Mouse (Mus musculus): ENCODE results near the gene Popdc2. TPM values are rescaled to one million over a fixed set of nuclear protein-coding genes. Genes with fewer than 3 reads are reported as not detected.
A peak's percentile ranks its signal among the peaks of the same experiment; 100 is the strongest.
"Not testable (repeated sequence)": the region's sequence is repeated elsewhere in the genome, so short reads cannot be mapped to it uniquely, and the experiment has no call there.

The Popdc2 gene
- total RNA-seq (2022), result under 1 TPM; 0.35 to 0.89 (median 0.52) TPM

GRCm38 (mm10) chr16:38361933-38362332 is at the start of gene Popdc2:
Gene Popdc2 (plus strand): TSS chr16:38362209.
- no peak for DNase-seq (ENCODE audit: low spot score in 2 of 2)

GRCm38 (mm10) chr16:38318492-38318891 is 43.5 kb upstream of the Popdc2 start:
- DNase-seq (ENCODE audit: low spot score in 2 of 2), result no peak

- DNase-seq (ENCODE audit: low spot score in 2 of 2), result no peak
Measured at GRCm38 (mm10) chr16:38319087-38319486, 42.9 kb upstream of the Popdc2 start.

GRCm38 (mm10) chr16:38321452-38321935 is 40.5 kb upstream of the Popdc2 start:
- peak; percentile 18 to 48 for DNase-seq (ENCODE audit: low spot score in 2 of 2)

GRCm38 (mm10) chr16:38324311-38324710 is 37.7 kb upstream of the Popdc2 start:
- DNase-seq (ENCODE audit: low spot score in 2 of 2), result no peak

- no peak for DNase-seq (ENCODE audit: low spot score in 2 of 2)
Measured at GRCm38 (mm10) chr16:38326778-38327397, 35.1 kb upstream of the Popdc2 start.

GRCm38 (mm10) chr16:38329340-38329739 is 32.7 kb upstream of the Popdc2 start:
- DNase-seq (ENCODE audit: low spot score in 2 of 2), result no peak

- DNase-seq (ENCODE audit: low spot score in 2 of 2), result no peak
Measured at GRCm38 (mm10) chr16:38334431-38334830, 27.6 kb upstream of the Popdc2 start.

GRCm38 (mm10) chr16:38338077-38338476 is 23.9 kb upstream of the Popdc2 start:
- not testable (repeated sequence) for DNase-seq (ENCODE audit: low spot score in 2 of 2)

GRCm38 (mm10) chr16:38341396-38342324 is 20.3 kb upstream of the Popdc2 start, which contains the start of gene Maats1:
Gene Maats1 (minus strand): TSS chr16:38342143.
- DNase-seq (ENCODE audit: low spot score in 2 of 2), result peak; percentile 42 to 58

- DNase-seq (ENCODE audit: low spot score in 2 of 2), result no peak
Measured at GRCm38 (mm10) chr16:38344941-38345725, 16.9 kb upstream of the Popdc2 start.

- DNase-seq (ENCODE audit: low spot score in 2 of 2), result peak; percentile 78 to 95
Measured at GRCm38 (mm10) chr16:38346529-38347325, 15.3 kb upstream of the Popdc2 start, which contains the start of the genes Cox17 and Gm21987. Gene Cox17 (plus strand): TSS chr16:38346991. Gene Gm21987 (plus strand): TSS chr16:38347040.

GRCm38 (mm10) chr16:38347588-38347987 is 14.4 kb upstream of the Popdc2 start:
- DNase-seq (ENCODE audit: low spot score in 2 of 2), result no peak

- no peak for DNase-seq (ENCODE audit: low spot score in 2 of 2)
Measured at GRCm38 (mm10) chr16:38348217-38348761, 13.7 kb upstream of the Popdc2 start.

GRCm38 (mm10) chr16:38349881-38350280 is 12.1 kb upstream of the Popdc2 start:
- DNase-seq (ENCODE audit: low spot score in 2 of 2), result no peak

GRCm38 (mm10) chr16:38350361-38350855 is 11.6 kb upstream of the Popdc2 start:
- DNase-seq (ENCODE audit: low spot score in 2 of 2), result no peak

GRCm38 (mm10) chr16:38350939-38351338 is 11.1 kb upstream of the Popdc2 start:
- DNase-seq (ENCODE audit: low spot score in 2 of 2), result no peak

GRCm38 (mm10) chr16:38352031-38352430 is 10.0 kb upstream of the Popdc2 start:
- DNase-seq (ENCODE audit: low spot score in 2 of 2), result no peak

- DNase-seq (ENCODE audit: low spot score in 2 of 2), result no peak
Measured at GRCm38 (mm10) chr16:38352851-38353250, 9.2 kb upstream of the Popdc2 start.

GRCm38 (mm10) chr16:38353642-38354041 is 8.4 kb upstream of the Popdc2 start:
- DNase-seq (ENCODE audit: low spot score in 2 of 2), result no peak

Data from left cerebral cortex, adult 8-10 months (tissue).